24 mouse cellular contexts compared by ENCODE assay signal in genomic region chr11:95497921-95498320, GRCm38 (mm10). TPM values are rescaled to one million over a fixed set of nuclear protein-coding genes. Genes with fewer than 3 reads are reported as not detected.
A peak's percentile ranks its signal among the peaks of the same experiment; 100 is the strongest.
DNase-seq lines count a peak whose midpoint lies in the region; ATAC-seq and TF ChIP-seq lines count a peak whose summit lies in the region.
"Had no signal": no experiment of that assay in that cellular context is flagged by ENCODE, and none has a peak within 500 bp of the region (broad histone marks: within the 10 kb centered on the region; RNA-seq: fewer than 3 reads in every experiment).

No protein-coding gene starts in this region.

- ATAC-seq in forebrain, embryonic 14.5 days, result no peak
- ATAC-seq: forebrain, embryonic 15.5 days had no signal

- H3K36me3 ChIP-seq in E14TG2a.4 (ENCODE audit: insufficient read depth, low read length) (peaks cover 26% of the 10 kb centered on the region), ES-Bruce4 (ENCODE audit: control insufficient read depth, insufficient read depth, low read length, poor library complexity, severe bottlenecking) (no peaks in the 10 kb centered on the region), ES-E14 (ENCODE audit: control insufficient read depth, insufficient read depth, low read length, poor library complexity, severe bottlenecking) (peaks cover 5% of the 10 kb centered on the region; the same call in 1 of the 2 replicates)
- peaks cover 24% of the 10 kb centered on the region; the same call in 1 of the 2 replicates for H3K36me3 ChIP-seq in forebrain, embryonic 14.5 days (ENCODE audit: control insufficient read depth, insufficient read depth, low read length)

- DNase-seq in ES-E14 (ENCODE audit: low read depth, low spot score), result no peak
- peak; percentile 77 for DNase-seq in ZHBTc4 (ENCODE audit: low read depth, low spot score)
- DNase-seq in forebrain, embryonic 14.5 days (ENCODE audit: low spot score), result no peak
- no peak for DNase-seq in kidney, adult 9 months
- DNase-seq in cerebellum, postnatal 25 days, result no peak
- DNase-seq: adrenal gland, adult 8-10 months; adrenal gland, postnatal 14 days; adrenal gland, postnatal 36 days; cerebellum, adult 11-12 months; cerebellum, adult 2 months; cerebellum, adult 9-10 months; cerebellum, postnatal 10 days; cerebellum, postnatal 36 days; embryo, embryonic 11 days had no signal

- in situ Hi-C loops in ES-E14 (cut with MboI; ENCODE audit: low sequenced_read_pairs in 2 of 2, unreplicated experiment in 2 of 2), result no loop called here

- H3K4me1 ChIP-seq in E14TG2a.4 (replicated peaks; ENCODE audit: low read depth, low read length) (peaks cover 42% of the 10 kb centered on the region), ES-Bruce4 (ENCODE audit: control insufficient read depth, insufficient read depth, low read length) (no peaks in the 10 kb centered on the region), ES-E14 (ENCODE audit: control insufficient read depth in 2 of 2, insufficient read depth in 2 of 2, low read length in 2 of 2, poor library complexity in 1 of 2) (peaks cover 0 to 7% of the 10 kb centered on the region in 2 experiments; a peak in 2 of 4 replicates)
- H3K4me1 ChIP-seq in forebrain, embryonic 14.5 days (ENCODE audit: control insufficient read depth, insufficient read depth, low read length), result peaks cover 6% of the 10 kb centered on the region
- H3K4me1 ChIP-seq: embryonic facial prominence, embryonic 15.5 days had no signal

- H3K4me3 ChIP-seq in E14TG2a.4 (replicated peaks; ENCODE audit: low read length) (peak overlapping the region; percentile 60), ES-Bruce4 (ENCODE audit: low read depth, low read length) (no peak overlapping the region), ES-E14 (ENCODE audit: insufficient read depth in 1 of 2, low read depth in 1 of 2, low read length in 2 of 2, poor library complexity in 1 of 2, severe bottlenecking in 1 of 2) (peak overlapping the region; percentile 26 to 35; a peak in 3 of 4 replicates)
- H3K4me3 ChIP-seq in forebrain, embryonic 14.5 days (ENCODE audit: low read depth, low read length), result no peak overlapping the region
- H3K4me3 ChIP-seq: embryonic facial prominence, embryonic 13.5 days; embryonic facial prominence, embryonic 15.5 days; erythroblast, embryonic 14.5 days; forebrain, embryonic 10.5 days; forebrain, embryonic 12.5 days; forebrain, embryonic 15.5 days had no signal

- H3K4me2 ChIP-seq in forebrain, embryonic 14.5 days (ENCODE audit: low read length), result no peak overlapping the region
- H3K4me2 ChIP-seq: embryonic facial prominence, embryonic 13.5 days; embryonic facial prominence, embryonic 15.5 days; forebrain, embryonic 12.5 days; forebrain, embryonic 15.5 days had no signal

- TF ChIP-seq POLR2A in ES-Bruce4 (IDR thresholded peaks at IDR 0.05; ENCODE audit: insufficient read depth, low read length), result no peak

- no peak overlapping the region for H3K27ac ChIP-seq in ES-Bruce4 (ENCODE audit: insufficient read depth, low read length)
- no peak overlapping the region for H3K27ac ChIP-seq in ES-E14 (ENCODE audit: insufficient read depth, low read depth, low read length, poor library complexity, severe bottlenecking)
- H3K27ac ChIP-seq in forebrain, embryonic 14.5 days (ENCODE audit: low read depth, low read length), result no peak overlapping the region
- H3K27ac ChIP-seq: embryonic facial prominence, embryonic 13.5 days; embryonic facial prominence, embryonic 15.5 days; forebrain, embryonic 10.5 days; forebrain, embryonic 12.5 days; forebrain, embryonic 15.5 days had no signal

- no peak for TF ChIP-seq EP300 in ES-Bruce4 (IDR thresholded peaks at IDR 0.05; ENCODE audit: insufficient read depth, low read depth, low read length)

- TF ChIP-seq CTCF in E14TG2a.4 (conservative IDR thresholded peaks at IDR 0.05; ENCODE audit: low read length) (peak; percentile 43), ES-Bruce4 (IDR thresholded peaks at IDR 0.05; ENCODE audit: low read depth, low read length) (peak; percentile 21)

- H3K9me3 ChIP-seq in E14TG2a.4 (ENCODE audit: low read length) (no peaks in the 10 kb centered on the region), ES-Bruce4 (replicated peaks; ENCODE audit: control insufficient read depth, insufficient read depth, low read length, poor library complexity, severe bottlenecking) (no peaks in the 10 kb centered on the region; the same call in 1 of the 2 replicates), ES-E14 (ENCODE audit: control insufficient read depth, insufficient read depth, low read depth, low read length) (no peaks in the 10 kb centered on the region)
- H3K9me3 ChIP-seq in forebrain, embryonic 14.5 days (replicated peaks; ENCODE audit: control insufficient read depth, low read length), result no peaks in the 10 kb centered on the region
- H3K9me3 ChIP-seq: embryonic facial prominence, embryonic 13.5 days; embryonic facial prominence, embryonic 15.5 days; forebrain, embryonic 10.5 days; forebrain, embryonic 12.5 days; forebrain, embryonic 15.5 days had no signal

- H3K9ac ChIP-seq in ES-Bruce4 (ENCODE audit: low read depth, poor library complexity, severe bottlenecking), result no peak overlapping the region
- H3K9ac ChIP-seq in ES-E14 (ENCODE audit: insufficient read depth, low read depth, low read length, poor library complexity, severe bottlenecking), result peak overlapping the region; percentile 30; the same call in 1 of the 2 replicates
- H3K9ac ChIP-seq in forebrain, embryonic 14.5 days (ENCODE audit: low read length), result no peak overlapping the region
- H3K9ac ChIP-seq: embryonic facial prominence, embryonic 13.5 days; embryonic facial prominence, embryonic 15.5 days; forebrain, embryonic 12.5 days; forebrain, embryonic 15.5 days had no signal

- 83% methylated on average over 5 of the region's 5 CpGs for WGBS in forebrain, embryonic 14.5 days

- H3K27me3 ChIP-seq in E14TG2a.4 (ENCODE audit: insufficient read depth, low read length), result no peaks in the 10 kb centered on the region
- H3K27me3 ChIP-seq in ES-Bruce4 (ENCODE audit: control insufficient read depth, insufficient read depth, low read length, poor library complexity, severe bottlenecking), result no peaks in the 10 kb centered on the region
- H3K27me3 ChIP-seq in forebrain, embryonic 14.5 days (replicated peaks; ENCODE audit: control insufficient read depth, insufficient read depth, low read length), result no peaks in the 10 kb centered on the region
- H3K27me3 ChIP-seq: embryonic facial prominence, embryonic 13.5 days; embryonic facial prominence, embryonic 15.5 days; forebrain, embryonic 12.5 days; forebrain, embryonic 15.5 days had no signal

TF ChIP-seq in ES-E14, 5 proteins besides CTCF, POLR2A, EP300 and RAD21:
- no peak for TF ChIP-seq CHD2 (IDR thresholded peaks at IDR 0.05; ENCODE audit: low read depth, low read length)
- TF ChIP-seq HCFC1 (IDR thresholded peaks at IDR 0.05; ENCODE audit: borderline replicate concordance, insufficient read depth, low read length), result 0 out of 2 replicates have a peak, but pooled peaks have one; percentile 42
- no peak for TF ChIP-seq MAFK (IDR thresholded peaks at IDR 0.05; ENCODE audit: insufficient read depth, low read depth, low read length)

RNA-seq across cellular contexts. Expression of gene Nxph3, which starts 16.4 kb away (rescaled TPM):
- 0.75 and 0.85 TPM in 2 replicates for polyA plus RNA-seq in ES-Bruce4 (2011; ENCODE audit: insufficient read depth, insufficient read length, low read depth, missing spikeins)
- total RNA-seq in ES-E14 (2012; rRNA removed), result 2.4 and 5.5 TPM in 2 replicates
- 7.8 and 10.3 TPM in 2 replicates for polyA plus RNA-seq in forebrain, embryonic 14.5 days (2014; fragmentation: Nextera tagmentation; extraction: Ambion mirVana)
- total RNA-seq: common myeloid progenitor, adult 5-6 weeks; MEL had no signal
- polyA plus RNA-seq: erythroblast, embryonic 14.5 days had no signal

Comparison
In these comparisons a context has a peak if more than half of its experiments do, and no peak if none do; other contexts are left out.
1. H3K4me3 ChIP-seq: peak in E14TG2a.4 (single experiment) and ES-E14 (2 of 2); none in ES-Bruce4 (single experiment) and forebrain, embryonic 14.5 days (single experiment).